Mouse (Mus musculus) lung, postnatal 0 days (tissue): ENCODE measurements around the gene C6. TPM values are rescaled to one million over a fixed set of nuclear protein-coding genes. Genes with fewer than 3 reads are reported as not detected.

Experiments used
- ATAC-seq: fragments of 200-750 bp; cut with Nextera tagmentation; 2 replicates; pipeline ENCODE4 v1.8.0; 2017; ENCODE audit warnings: moderate library complexity
- DNase-seq: peaks from one replicate; pipeline ENCODE4 v3.0.0-alpha.2; 2016; ENCODE audit warnings: low spot score
- H3K27ac ChIP-seq: fragments of 300-500 bp; sonication (generic); 2 replicates; pipeline ENCODE4 v1.5.1; 2014; ENCODE audit warnings: antibody characterized with exemption, mild to moderate bottlenecking, low read length, mixed read lengths
- H3K27me3 ChIP-seq: fragments of 300-500 bp; sonication (generic); replicated peaks from 2 replicates; pipeline ENCODE4 v1.6.1; 2014; ENCODE audit warnings: low read length, mixed read lengths; ENCODE audit not compliant: insufficient read depth
- H3K36me3 ChIP-seq: fragments of 300-500 bp; sonication (generic); 2 replicates; pipeline ENCODE4 v1.6.1; 2014; ENCODE audit warnings: low read length, mixed read lengths; ENCODE audit not compliant: insufficient read depth
- H3K4me1 ChIP-seq: fragments of 300-500 bp; sonication (generic); 2 replicates; pipeline ENCODE4 v1.6.1; 2014; ENCODE audit warnings: antibody characterized with exemption, low read depth, low read length, mixed read lengths; ENCODE audit not compliant: insufficient read depth
- H3K4me2 ChIP-seq: fragments of 300-500 bp; sonication (generic); replicated peaks from 2 replicates; pipeline ENCODE4 v1.6.1; 2014; ENCODE audit warnings: low read depth, mild to moderate bottlenecking, low read length, moderate library complexity, mixed read lengths
- H3K4me3 ChIP-seq: fragments of 300-500 bp; sonication (generic); 2 replicates; pipeline ENCODE4 v1.5.1; 2014; ENCODE audit warnings: low read depth, low read length
- H3K9ac ChIP-seq: fragments of 300-500 bp; sonication (generic); replicated peaks from 2 replicates; pipeline ENCODE4 v1.6.1; 2014; ENCODE audit warnings: low read depth, mild to moderate bottlenecking
- H3K9me3 ChIP-seq: fragments of 300-500 bp; sonication (generic); 2 replicates; pipeline ENCODE4 v1.6.1; 2016; ENCODE audit warnings: low read length, mixed read lengths
- CTCF ChIP-seq: IDR thresholded peaks from 2 replicates; pipeline ENCODE4 v1.5.1; 2016; ENCODE audit warnings: antibody characterized with exemption, mild to moderate bottlenecking
- EP300 ChIP-seq: IDR thresholded peaks from 2 replicates; pipeline ENCODE4 v1.6.1; 2016; ENCODE audit warnings: antibody characterized with exemption, mild to moderate bottlenecking, control low read depth
- WGBS: fragments of 180-500 bp; shearing (Covaris S2); extraction: QIAGEN DNeasy Blood & Tissue Kit; methylation state at CpG from one replicate; pipeline ENCODE4 v1.1.7; 2014; 5-methylcytosine and 5-hydroxymethylcytosine counted together
- polyA plus RNA-seq: library from polyadenylated mRNA; unstranded; fragments of >200 nt; fragmentation: Nextera tagmentation; extraction: Ambion mirVana; gene quantifications from 2 replicates; pipeline ENCODE4 v1.2.1, GENCODE M21; 2015

C6 gene
- polyA plus RNA-seq, 1 experiment from 2014 or later: 21.0 TPM

DNA sequence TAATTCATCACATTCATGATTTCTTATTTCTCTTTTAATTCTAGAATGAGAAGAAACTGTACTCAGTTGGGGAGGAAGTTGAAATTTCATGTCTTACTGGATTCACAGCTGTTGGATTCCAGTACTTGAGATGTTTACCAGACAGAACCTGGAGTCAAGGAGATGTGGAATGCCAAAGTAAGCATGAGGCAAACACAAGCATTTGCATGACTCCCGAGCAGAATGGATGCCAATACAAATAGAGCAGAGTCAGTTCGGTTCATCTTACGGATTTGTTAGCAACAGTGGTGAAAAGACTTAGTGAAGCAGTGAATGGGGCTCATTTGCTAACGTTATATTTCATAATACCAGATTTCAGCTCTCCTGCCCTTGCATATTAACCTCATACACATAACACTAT lies 69.9 kb downstream of the C6 start:
- H3K4me1 ChIP-seq: no peaks in the 10 kb centered on the region
- no peak overlapping the region for H3K27ac ChIP-seq
- no peak for ATAC-seq
- H3K27me3 ChIP-seq: no peaks in the 10 kb centered on the region
- TF ChIP-seq EP300: no peak
- TF ChIP-seq CTCF: no peak
- no peaks in the 10 kb centered on the region for H3K36me3 ChIP-seq
- no peak overlapping the region for H3K9ac ChIP-seq
- DNase-seq: peak; percentile 26
- WGBS: 50% methylated on average over 4 of the region's 4 CpGs
- H3K4me3 ChIP-seq: no peak overlapping the region
- H3K9me3 ChIP-seq: no peaks in the 10 kb centered on the region
- H3K4me2 ChIP-seq: no peak overlapping the region

GRCm38 (mm10) chr15:4804256-4804655 lies 77.3 kb downstream of the C6 start:
- 59% methylated on average over 2 of the region's 2 CpGs for WGBS
- H3K36me3 ChIP-seq: no peaks in the 10 kb centered on the region
- ATAC-seq (no peak), DNase-seq (no peak)
- H3K9ac ChIP-seq: no peak overlapping the region
- TF ChIP-seq EP300: no peak
- no peak for TF ChIP-seq CTCF
- H3K9me3 ChIP-seq: no peaks in the 10 kb centered on the region
- no peak overlapping the region for H3K4me2 ChIP-seq
- H3K27me3 ChIP-seq: no peaks in the 10 kb centered on the region
- no peak overlapping the region for H3K27ac ChIP-seq
- H3K4me1 ChIP-seq: no peaks in the 10 kb centered on the region
- no peak overlapping the region for H3K4me3 ChIP-seq

DNA sequence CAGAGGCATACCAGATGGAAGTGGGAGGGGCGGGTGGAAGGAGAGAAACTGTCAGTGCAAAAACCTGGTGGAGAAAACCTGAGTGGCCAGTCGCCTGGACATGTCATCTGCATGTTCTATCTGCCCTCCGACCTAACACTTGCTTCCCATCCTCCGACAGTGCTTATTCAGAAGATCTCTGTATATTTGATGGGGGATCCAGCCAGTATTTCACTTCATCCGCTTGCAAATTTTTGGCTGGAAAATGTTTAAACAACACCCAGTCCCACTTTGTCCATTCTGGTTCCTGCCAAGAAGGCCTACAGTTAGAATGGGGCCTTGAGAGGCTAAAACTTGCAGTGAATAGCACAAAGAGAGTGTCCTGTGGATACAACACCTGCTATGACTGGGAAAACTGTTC lies 81.2 kb downstream of the C6 start:
- Histone ChIP-seq H3K9ac (no peak overlapping the region), H3K36me3 (no peaks in the 10 kb centered on the region), H3K27ac (no peak overlapping the region), H3K27me3 (no peaks in the 10 kb centered on the region), H3K4me2 (no peak overlapping the region), H3K4me3 (no peak overlapping the region), H3K4me1 (no peaks in the 10 kb centered on the region), H3K9me3 (no peaks in the 10 kb centered on the region)
- WGBS: 67% methylated on average over 5 of the region's 5 CpGs
- no peak for DNase-seq
- TF ChIP-seq EP300 (no peak), CTCF (no peak)
- no peak for ATAC-seq

GRCm38 (mm10) chr15:4814976-4815375 lies 88.0 kb downstream of the C6 start:
- 91% methylated on average over 5 of the region's 5 CpGs for WGBS
- TF ChIP-seq CTCF: no peak
- TF ChIP-seq EP300: no peak
- no peaks in the 10 kb centered on the region for H3K27me3 ChIP-seq
- no peak overlapping the region for H3K4me3 ChIP-seq
- no peaks in the 10 kb centered on the region for H3K9me3 ChIP-seq
- H3K36me3 ChIP-seq: no peaks in the 10 kb centered on the region
- H3K4me2 ChIP-seq: no peak overlapping the region
- DNase-seq (no peak), ATAC-seq (no peak)
- H3K4me1 ChIP-seq: no peaks in the 10 kb centered on the region
- no peak overlapping the region for H3K27ac ChIP-seq
- H3K9ac ChIP-seq: no peak overlapping the region

GRCm38 (mm10) chr15:4815711-4816110 lies 88.7 kb downstream of the C6 start:
- Histone ChIP-seq H3K36me3 (no peaks in the 10 kb centered on the region), H3K27me3 (no peaks in the 10 kb centered on the region), H3K9ac (no peak overlapping the region), H3K4me1 (no peaks in the 10 kb centered on the region), H3K27ac (no peak overlapping the region), H3K9me3 (no peaks in the 10 kb centered on the region), H3K4me3 (no peak overlapping the region), H3K4me2 (no peak overlapping the region)
- DNase-seq: no peak
- no peak for ATAC-seq
- TF ChIP-seq CTCF (no peak), EP300 (no peak)
- 88% methylated on average over 2 of the region's 2 CpGs for WGBS

GRCm38 (mm10) chr15:4816752-4817493 lies 89.9 kb downstream of the C6 start:
- peak; percentile 32 for DNase-seq
- 69% methylated on average over 10 of the region's 10 CpGs for WGBS
- H3K9ac ChIP-seq: no peak overlapping the region
- H3K27me3 ChIP-seq: no peaks in the 10 kb centered on the region
- H3K9me3 ChIP-seq: no peaks in the 10 kb centered on the region
- TF ChIP-seq CTCF: no peak
- no peak for TF ChIP-seq EP300
- no peak overlapping the region for H3K27ac ChIP-seq
- no peak for ATAC-seq
- no peak overlapping the region for H3K4me2 ChIP-seq
- H3K36me3 ChIP-seq: no peaks in the 10 kb centered on the region
- no peaks in the 10 kb centered on the region for H3K4me1 ChIP-seq
- no peak overlapping the region for H3K4me3 ChIP-seq

DNA sequence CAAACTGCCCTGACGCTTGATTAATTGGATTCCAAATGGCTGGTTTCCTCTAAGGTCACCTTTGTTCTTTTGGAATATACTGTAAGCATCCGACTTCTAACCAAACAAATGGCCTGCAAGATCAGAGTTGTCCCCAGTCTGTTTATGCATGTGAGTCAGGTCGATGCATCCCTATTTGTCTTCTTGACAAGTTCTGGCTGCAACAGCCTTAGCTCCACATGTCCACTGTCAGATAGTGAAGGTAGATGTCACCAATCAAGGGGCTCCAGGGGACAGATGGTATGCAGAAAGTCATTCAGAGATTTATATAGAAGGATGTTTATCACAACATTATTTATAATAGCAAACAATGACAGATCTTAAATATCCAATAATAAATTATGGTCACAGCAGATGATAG lies 91.5 kb downstream of the C6 start:
- WGBS: 25% methylated on average over 3 of the region's 3 CpGs
- H3K9me3 ChIP-seq: no peaks in the 10 kb centered on the region
- H3K27ac ChIP-seq: no peak overlapping the region
- ATAC-seq: no peak
- H3K4me2 ChIP-seq: no peak overlapping the region
- no peak overlapping the region for H3K4me3 ChIP-seq
- H3K36me3 ChIP-seq: no peaks in the 10 kb centered on the region
- H3K4me1 ChIP-seq: no peaks in the 10 kb centered on the region
- H3K9ac ChIP-seq: no peak overlapping the region
- no peak for DNase-seq
- no peaks in the 10 kb centered on the region for H3K27me3 ChIP-seq
- TF ChIP-seq CTCF (no peak), EP300 (no peak)
